Mouse (Mus musculus) frontal cortex, postnatal 14 days (tissue): Measurements from ENCODE around the gene Plxdc2.

Experiments
- DNase-seq, 2 experiments: peaks; one replicate each; pipeline ENCODE4 v3.0.0; 2022; ENCODE audit warnings: low spot score in 2 of 2

Gene Plxdc2

GRCm38 (mm10) chr2:16356106-16356818, at the start of gene Plxdc2:
Gene Plxdc2, plus strand, starts transcription at chr2:16356304.
- DNase-seq = peak; percentile 72 to 76

GRCm38 (mm10) chr2:16310387-16310786, 45.7 kb upstream of the Plxdc2 start:
- DNase-seq = no peak

- peak in 1 of 2 experiments; percentile 13 for DNase-seq
Measured at GRCm38 (mm10) chr2:16312400-16313070, 43.6 kb upstream of the Plxdc2 start.

- DNase-seq = no peak
Measured at GRCm38 (mm10) chr2:16335194-16335781, 20.8 kb upstream of the Plxdc2 start.

- no peak for DNase-seq
Measured at GRCm38 (mm10) chr2:16344564-16344963, 11.5 kb upstream of the Plxdc2 start.

GRCm38 (mm10) chr2:16351106-16351505, 5.0 kb upstream of the Plxdc2 start:
- no peak for DNase-seq

- DNase-seq = no peak
Measured at GRCm38 (mm10) chr2:16355611-16356105, 446 bp upstream of the Plxdc2 start.

GRCm38 (mm10) chr2:16356921-16357837, 1.1 kb downstream of the Plxdc2 start:
- peak in 1 of 2 experiments; percentile 11 for DNase-seq

GRCm38 (mm10) chr2:16357946-16358345, 1.8 kb downstream of the Plxdc2 start:
- DNase-seq = no peak

GRCm38 (mm10) chr2:16359341-16359928, 3.3 kb downstream of the Plxdc2 start:
- no peak for DNase-seq

GRCm38 (mm10) chr2:16364749-16365148, 8.6 kb downstream of the Plxdc2 start:
- no peak for DNase-seq

GRCm38 (mm10) chr2:16365830-16366401, 9.8 kb downstream of the Plxdc2 start:
- DNase-seq = no peak

GRCm38 (mm10) chr2:16370419-16370818, 14.3 kb downstream of the Plxdc2 start:
- DNase-seq = no peak

GRCm38 (mm10) chr2:16374288-16374687, 18.2 kb downstream of the Plxdc2 start:
- no peak for DNase-seq

- DNase-seq = no peak
Measured at GRCm38 (mm10) chr2:16386206-16386605, 30.1 kb downstream of the Plxdc2 start.

GRCm38 (mm10) chr2:16386692-16387091, 30.6 kb downstream of the Plxdc2 start:
- DNase-seq = no peak

- DNase-seq = no peak
Measured at GRCm38 (mm10) chr2:16387787-16388186, 31.7 kb downstream of the Plxdc2 start.

GRCm38 (mm10) chr2:16397501-16397900, 41.4 kb downstream of the Plxdc2 start:
- no peak for DNase-seq

GRCm38 (mm10) chr2:16398006-16398405, 41.9 kb downstream of the Plxdc2 start:
- no peak for DNase-seq

GRCm38 (mm10) chr2:16398896-16399295, 42.8 kb downstream of the Plxdc2 start:
- no peak for DNase-seq

GRCm38 (mm10) chr2:16406508-16406907, 50.4 kb downstream of the Plxdc2 start:
- DNase-seq = no peak
